Mouse (Mus musculus): ENCODE results near the gene Ccdc187. TPM values are rescaled to one million over a fixed set of nuclear protein-coding genes. Genes with fewer than 3 reads are reported as not detected.
A peak's percentile ranks its signal among the peaks of the same experiment; 100 is the strongest.

The Ccdc187 gene
- polyA plus RNA-seq, 1 experiment from 2014 or later: not detected

GRCm38 (mm10) chr2:26225242-26225641 lies 69.1 kb downstream of the Ccdc187 start:
- H3K9me3 ChIP-seq (ENCODE audit: control insufficient read depth, low read length): no peaks in the 10 kb centered on the region
- H3K4me1 ChIP-seq (ENCODE audit: control insufficient read depth, insufficient read depth, low read length): no peaks in the 10 kb centered on the region
- DNase-seq (ENCODE audit: low spot score): no peak
- H3K4me3 ChIP-seq (ENCODE audit: low read depth, low read length): no peak overlapping the region
- H3K27ac ChIP-seq (ENCODE audit: low read depth, low read length): no peak overlapping the region
- H3K36me3 ChIP-seq (ENCODE audit: control insufficient read depth, insufficient read depth, low read length): peaks cover 1% of the 10 kb centered on the region
- no peak for ATAC-seq (ENCODE audit: insufficient read depth, low FRiP score, low TSS enrichment)
- H3K4me2 ChIP-seq (ENCODE audit: low read depth): no peak overlapping the region
- 88% methylated on average over 4 of the region's 4 CpGs for WGBS
- no peak overlapping the region for H3K9ac ChIP-seq (ENCODE audit: low read length)
- no peaks in the 10 kb centered on the region for H3K27me3 ChIP-seq (ENCODE audit: control insufficient read depth, insufficient read depth, low read length)

GRCm38 (mm10) chr2:26223961-26224360 lies 70.4 kb downstream of the Ccdc187 start:
- H3K36me3 ChIP-seq (ENCODE audit: control insufficient read depth, insufficient read depth, low read length): peaks cover 4% of the 10 kb centered on the region
- DNase-seq (ENCODE audit: low spot score) (no peak), ATAC-seq (ENCODE audit: insufficient read depth, low FRiP score, low TSS enrichment) (no peak)
- H3K27me3 ChIP-seq (ENCODE audit: control insufficient read depth, insufficient read depth, low read length): no peaks in the 10 kb centered on the region
- H3K9ac ChIP-seq (ENCODE audit: low read length): no peak overlapping the region
- H3K4me2 ChIP-seq (ENCODE audit: low read depth): no peak overlapping the region
- no peaks in the 10 kb centered on the region for H3K9me3 ChIP-seq (ENCODE audit: control insufficient read depth, low read length)
- H3K27ac ChIP-seq (ENCODE audit: low read depth, low read length): no peak overlapping the region
- H3K4me3 ChIP-seq (ENCODE audit: low read depth, low read length): no peak overlapping the region
- no peaks in the 10 kb centered on the region for H3K4me1 ChIP-seq (ENCODE audit: control insufficient read depth, insufficient read depth, low read length)
- WGBS: 87% methylated on average over 3 of the region's 3 CpGs

GRCm38 (mm10) chr2:26214526-26214925 lies 79.8 kb downstream of the Ccdc187 start:
- DNase-seq (ENCODE audit: low spot score) (no peak), ATAC-seq (ENCODE audit: insufficient read depth, low FRiP score, low TSS enrichment) (no peak)
- peaks cover 15% of the 10 kb centered on the region for H3K36me3 ChIP-seq (ENCODE audit: control insufficient read depth, insufficient read depth, low read length)
- H3K9me3 ChIP-seq (ENCODE audit: control insufficient read depth, low read length): no peaks in the 10 kb centered on the region
- no peak overlapping the region for H3K4me2 ChIP-seq (ENCODE audit: low read depth)
- 69% methylated on average over 3 of the region's 3 CpGs for WGBS
- H3K9ac ChIP-seq (ENCODE audit: low read length): no peak overlapping the region
- H3K4me3 ChIP-seq (ENCODE audit: low read depth, low read length): no peak overlapping the region
- no peaks in the 10 kb centered on the region for H3K27me3 ChIP-seq (ENCODE audit: control insufficient read depth, insufficient read depth, low read length)
- no peak overlapping the region for H3K27ac ChIP-seq (ENCODE audit: low read depth, low read length)
- H3K4me1 ChIP-seq (ENCODE audit: control insufficient read depth, insufficient read depth, low read length): no peaks in the 10 kb centered on the region

- Histone ChIP-seq H3K9ac (ENCODE audit: low read length) (no peak overlapping the region), H3K4me1 (ENCODE audit: control insufficient read depth, insufficient read depth, low read length) (peaks cover 20% of the 10 kb centered on the region), H3K9me3 (ENCODE audit: control insufficient read depth, low read length) (no peaks in the 10 kb centered on the region), H3K4me2 (ENCODE audit: low read depth) (no peak overlapping the region), H3K27me3 (ENCODE audit: control insufficient read depth, insufficient read depth, low read length) (peaks cover 35% of the 10 kb centered on the region), H3K27ac (ENCODE audit: low read depth, low read length) (0 out of 2 replicates have a peak overlapping the region, but pooled peaks have one; percentile 34), H3K4me3 (ENCODE audit: low read depth, low read length) (no peak overlapping the region), H3K36me3 (ENCODE audit: control insufficient read depth, insufficient read depth, low read length) (peaks cover 13% of the 10 kb centered on the region)
- DNase-seq (ENCODE audit: low spot score) (no peak), ATAC-seq (ENCODE audit: insufficient read depth, low FRiP score, low TSS enrichment) (no peak)
- WGBS: 70% methylated on average over 3 of the region's 3 CpGs
Observed at GRCm38 (mm10) chr2:26209566-26209965, 84.8 kb downstream of the Ccdc187 start.

GRCm38 (mm10) chr2:26208126-26208789 lies 86.1 kb downstream of the Ccdc187 start, which contains the start of gene Lhx3:
Lhx3 (minus strand) TSS chr2:26208289.
- H3K27ac ChIP-seq (ENCODE audit: low read depth, low read length): no peak within 1 kb of the TSS
- H3K27me3 ChIP-seq (ENCODE audit: control insufficient read depth, insufficient read depth, low read length): peaks cover 48% of the 10 kb centered on the region
- H3K4me3 ChIP-seq (ENCODE audit: low read depth, low read length): 0 out of 2 replicates have a peak within 1 kb of the TSS, but pooled peaks have one; percentile 8
- H3K4me1 ChIP-seq (ENCODE audit: control insufficient read depth, insufficient read depth, low read length): peaks cover 20% of the 10 kb centered on the region
- no peaks in the 10 kb centered on the region for H3K9me3 ChIP-seq (ENCODE audit: control insufficient read depth, low read length)
- H3K36me3 ChIP-seq (ENCODE audit: control insufficient read depth, insufficient read depth, low read length): peaks cover 13% of the 10 kb centered on the region
- H3K9ac ChIP-seq (ENCODE audit: low read length): no peak within 1 kb of the TSS
- WGBS: 6% methylated on average over 19 of the region's 19 CpGs
- peak; percentile 90 for DNase-seq (ENCODE audit: low spot score)
- H3K4me2 ChIP-seq (ENCODE audit: low read depth): 0 out of 2 replicates have a peak within 1 kb of the TSS, but pooled peaks have one; percentile 7
- ATAC-seq (ENCODE audit: insufficient read depth, low FRiP score, low TSS enrichment): no peak

GRCm38 (mm10) chr2:26207559-26207958 lies 86.8 kb downstream of the Ccdc187 start:
- WGBS: 7% methylated on average over 9 of the region's 9 CpGs
- DNase-seq (ENCODE audit: low spot score) (peak; percentile 52), ATAC-seq (ENCODE audit: insufficient read depth, low FRiP score, low TSS enrichment) (no peak; the same call in 1 of the 2 replicates)
- Histone ChIP-seq H3K9ac (ENCODE audit: low read length) (no peak overlapping the region), H3K4me3 (ENCODE audit: low read depth, low read length) (0 out of 2 replicates have a peak overlapping the region, but pooled peaks have one; percentile 8), H3K27ac (ENCODE audit: low read depth, low read length) (no peak overlapping the region), H3K4me2 (ENCODE audit: low read depth) (no peak overlapping the region), H3K27me3 (ENCODE audit: control insufficient read depth, insufficient read depth, low read length) (peaks cover 55% of the 10 kb centered on the region), H3K4me1 (ENCODE audit: control insufficient read depth, insufficient read depth, low read length) (peaks cover 24% of the 10 kb centered on the region), H3K36me3 (ENCODE audit: control insufficient read depth, insufficient read depth, low read length) (peaks cover 12% of the 10 kb centered on the region), H3K9me3 (ENCODE audit: control insufficient read depth, low read length) (no peaks in the 10 kb centered on the region)

- Histone ChIP-seq H3K4me2 (ENCODE audit: low read depth) (no peak overlapping the region), H3K9ac (ENCODE audit: low read length) (no peak overlapping the region), H3K36me3 (ENCODE audit: control insufficient read depth, insufficient read depth, low read length) (peaks cover 5% of the 10 kb centered on the region), H3K27me3 (ENCODE audit: control insufficient read depth, insufficient read depth, low read length) (peaks cover 73% of the 10 kb centered on the region), H3K4me3 (ENCODE audit: low read depth, low read length) (peak overlapping the region; percentile 23), H3K4me1 (ENCODE audit: control insufficient read depth, insufficient read depth, low read length) (peaks cover 28% of the 10 kb centered on the region), H3K9me3 (ENCODE audit: control insufficient read depth, low read length) (no peaks in the 10 kb centered on the region), H3K27ac (ENCODE audit: low read depth, low read length) (no peak overlapping the region)
- ATAC-seq (ENCODE audit: insufficient read depth, low FRiP score, low TSS enrichment) (no peak), DNase-seq (ENCODE audit: low spot score) (no peak)
- 9% methylated on average over 10 of the region's 10 CpGs for WGBS
Observed at GRCm38 (mm10) chr2:26205761-26206160, 88.6 kb downstream of the Ccdc187 start.

GRCm38 (mm10) chr2:26205126-26205525 lies 89.2 kb downstream of the Ccdc187 start:
- DNase-seq (ENCODE audit: low spot score) (peak; percentile 54), ATAC-seq (ENCODE audit: insufficient read depth, low FRiP score, low TSS enrichment) (no peak)
- no peak overlapping the region for H3K9ac ChIP-seq (ENCODE audit: low read length)
- peak overlapping the region; percentile 12; the same call in 1 of the 2 replicates for H3K4me3 ChIP-seq (ENCODE audit: low read depth, low read length)
- H3K27me3 ChIP-seq (ENCODE audit: control insufficient read depth, insufficient read depth, low read length): peaks cover 79% of the 10 kb centered on the region
- H3K36me3 ChIP-seq (ENCODE audit: control insufficient read depth, insufficient read depth, low read length): no peaks in the 10 kb centered on the region
- peaks cover 28% of the 10 kb centered on the region for H3K4me1 ChIP-seq (ENCODE audit: control insufficient read depth, insufficient read depth, low read length)
- under 1% methylated on average over 16 of the region's 16 CpGs for WGBS
- H3K4me2 ChIP-seq (ENCODE audit: low read depth): peak overlapping the region; percentile 10; the same call in 1 of the 2 replicates
- no peak overlapping the region for H3K27ac ChIP-seq (ENCODE audit: low read depth, low read length)
- H3K9me3 ChIP-seq (ENCODE audit: control insufficient read depth, low read length): no peaks in the 10 kb centered on the region
